Mouse (Mus musculus) Patski (cell line): Measurements from ENCODE around the gene Npr3. TPM values are rescaled to one million over a fixed set of nuclear protein-coding genes. Genes with fewer than 3 reads are reported as not detected.

Experiments used
- ATAC-seq: fragments of 100-300 bp; one replicate; pipeline ENCODE4 v1.8.0; 2021
- CTCF ChIA-PET: fragments of 350-600 bp; sonication (Branson Sonifier 250); formaldehyde crosslinking; loops from one replicate; lab custom pipeline; 2022; ENCODE audit warnings: inconsistent platforms; lab: Charles Lee
- POLR2A ChIA-PET: fragments of 350-600 bp; sonication (Branson Sonifier 250); formaldehyde crosslinking; loops from one replicate; lab custom pipeline; 2022; ENCODE audit warnings: antibody characterized with exemption, inconsistent platforms; lab: Charles Lee
- DNase-seq: peaks from one replicate; pipeline ENCODE4 v3.0.0-alpha.2; 2011; ENCODE audit warnings: low read depth, low spot score
- H3K27me3 ChIP-seq: fragments of 371-371 bp; one replicate; pipeline ENCODE4 v1.5.1; 2021
- CTCF ChIP-seq: fragments of 100-300 bp; IDR thresholded peaks from one replicate; pipeline ENCODE4 v1.5.1; 2021
- in situ Hi-C: fragments of 300-500 bp; cut with MboI; formaldehyde crosslinking; loops from 3 replicates; pipeline ENCODE4 v1.11.1; 2018; ENCODE audit warnings: low pct_unique_long_range_greater_than_20kb, mixed read lengths
- polyA plus RNA-seq: library from polyadenylated mRNA; unstranded; gene quantifications from one replicate; pipeline ENCODE4 v1.2.3, GENCODE M21; 2021

The Npr3 gene
- polyA plus RNA-seq, 1 experiment from 2014 or later = 15.9 TPM

DNA sequence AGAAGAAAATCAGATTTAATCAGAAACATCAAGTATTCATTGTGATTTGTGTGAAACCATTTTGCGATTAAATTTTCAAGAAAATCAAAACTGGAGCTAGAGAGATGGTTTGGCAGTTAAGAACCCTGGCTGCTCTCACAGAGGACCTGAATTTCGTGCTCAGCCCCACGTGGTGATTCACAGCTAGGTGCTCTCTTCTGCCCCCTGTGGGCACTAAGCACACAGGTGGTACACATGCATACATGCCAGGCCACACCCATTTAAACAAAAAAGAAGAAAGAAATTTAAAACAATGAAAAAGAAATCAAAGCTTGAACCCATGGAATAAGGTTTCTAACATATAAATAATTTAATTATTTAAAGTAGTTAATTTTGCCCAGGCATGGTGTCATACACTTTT is 15.7 kb downstream of the Npr3 start:
- ATAC-seq (peak; percentile 49), DNase-seq (no peak)
- ChIA-PET POLR2A (interaction anchor here (0.7 to 1.6 kb wide), 5 partner anchors 12 to 355 kb away, joined by 3 to 5 read pairs (median 4); no protein-coding TSS in a partner anchor), CTCF (interaction anchor here (0.8 to 2.4 kb wide), 7 partner anchors 10 to 138 kb away, joined by 3 to 10 read pairs (median 4); partner anchors contain the start of gene Npr3)
- no peaks in the 10 kb centered on the region for H3K27me3 ChIP-seq
- TF ChIP-seq CTCF = peak; percentile 64
- in situ Hi-C loops = no loop called here

DNA sequence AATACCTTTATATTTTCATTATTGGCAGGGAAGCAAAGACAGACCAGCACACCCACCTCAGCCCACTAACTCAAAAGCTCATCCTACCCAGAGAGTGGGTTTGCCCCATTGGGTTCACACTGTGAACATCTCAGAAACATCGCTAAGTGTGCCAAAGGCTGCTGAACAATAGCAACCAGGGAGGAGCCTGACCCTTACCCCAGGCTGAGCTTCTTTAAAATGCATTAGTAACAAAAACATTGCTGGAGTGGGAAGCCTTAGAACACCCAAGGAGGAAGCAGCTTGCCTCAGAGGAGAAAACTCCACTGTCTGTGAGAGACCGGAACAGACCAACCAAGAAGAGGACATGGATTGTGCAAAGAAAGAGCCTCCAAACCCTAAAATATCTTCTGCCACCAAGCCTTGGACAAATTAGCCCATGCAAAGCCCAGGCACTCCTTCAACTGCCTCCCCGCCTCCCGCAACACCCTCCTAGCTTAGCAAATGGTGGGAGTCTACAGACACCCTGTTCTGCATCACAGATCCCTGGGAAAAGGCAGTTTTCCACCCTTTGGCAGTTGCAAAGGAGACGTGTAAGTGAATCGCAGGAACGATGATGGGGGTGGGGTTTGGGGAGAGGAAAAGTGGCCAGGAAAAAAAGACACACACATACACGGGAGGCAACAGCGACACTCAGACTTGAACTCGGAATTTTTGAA is 24.4 kb downstream of the Npr3 start:
- no peak for ATAC-seq
- ChIA-PET CTCF (interaction anchor here (1.1 to 2.8 kb wide), 2 partner anchors 9 to 10 kb away, joined by 3 to 10 read pairs; no protein-coding TSS in a partner anchor), POLR2A (no interaction called here)
- DNase-seq = no peak
- no peak for TF ChIP-seq CTCF
- in situ Hi-C loops = no loop called here
- H3K27me3 ChIP-seq = no peaks in the 10 kb centered on the region

DNA sequence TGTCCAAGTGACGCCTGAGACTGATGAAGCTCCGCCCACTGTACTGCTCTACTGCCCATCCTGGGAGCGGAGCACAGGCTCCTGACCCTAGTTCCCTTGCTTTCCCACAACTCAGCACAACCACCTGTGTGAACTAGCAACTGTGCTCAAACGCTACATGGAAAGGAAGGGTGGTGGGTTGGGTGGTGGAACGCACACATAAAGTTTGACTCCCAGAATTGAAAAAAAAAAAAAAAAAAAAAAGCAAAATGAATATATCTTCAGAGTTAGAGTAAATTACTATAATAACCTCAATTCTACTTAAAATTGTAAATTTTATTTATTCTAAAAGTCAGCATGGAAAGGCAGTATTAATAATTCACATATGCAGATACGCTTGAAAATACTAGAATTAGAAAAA is 25.3 kb downstream of the Npr3 start:
- in situ Hi-C loops = no loop called here
- no peak for DNase-seq
- H3K27me3 ChIP-seq = no peaks in the 10 kb centered on the region
- no peak for TF ChIP-seq CTCF
- CTCF ChIA-PET = interaction anchor here (1.1 to 2.8 kb wide), 3 partner anchors 9 kb away, joined by 3 to 10 read pairs (median 4); no protein-coding TSS in a partner anchor
- POLR2A ChIA-PET = no interaction called here
- ATAC-seq = no peak

DNA sequence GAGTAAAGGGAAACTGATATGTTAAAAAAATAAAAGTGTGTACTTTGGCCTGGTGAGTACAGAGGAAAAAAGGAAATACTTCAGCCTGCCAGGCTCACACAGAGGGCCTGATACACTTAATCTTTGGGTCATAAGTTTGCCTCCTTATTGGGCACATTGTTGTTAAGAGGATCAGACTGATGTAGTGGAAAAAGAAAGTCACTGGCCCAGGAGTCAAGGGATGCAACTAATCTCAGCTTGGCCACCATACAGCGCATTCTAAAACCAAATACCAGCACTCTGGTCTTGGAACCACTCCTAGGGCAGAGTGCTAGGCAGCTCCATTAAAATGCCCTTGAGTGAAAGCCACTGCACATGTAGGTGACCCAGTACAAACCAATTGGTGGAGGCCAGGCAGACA is 28.8 kb downstream of the Npr3 start:
- no peak for ATAC-seq
- POLR2A ChIA-PET = interaction anchor here (1.1 to 1.3 kb wide), 2 partner anchors 12 to 26 kb away, joined by 3 read pairs; no protein-coding TSS in a partner anchor
- in situ Hi-C loops = no loop called here
- CTCF ChIA-PET = interaction anchor here (1.1 to 2.2 kb wide), 4 partner anchors 10 to 32 kb away, joined by 3 to 6 read pairs (median 4); no protein-coding TSS in a partner anchor
- TF ChIP-seq CTCF = no peak
- H3K27me3 ChIP-seq = no peaks in the 10 kb centered on the region
- no peak for DNase-seq

DNA sequence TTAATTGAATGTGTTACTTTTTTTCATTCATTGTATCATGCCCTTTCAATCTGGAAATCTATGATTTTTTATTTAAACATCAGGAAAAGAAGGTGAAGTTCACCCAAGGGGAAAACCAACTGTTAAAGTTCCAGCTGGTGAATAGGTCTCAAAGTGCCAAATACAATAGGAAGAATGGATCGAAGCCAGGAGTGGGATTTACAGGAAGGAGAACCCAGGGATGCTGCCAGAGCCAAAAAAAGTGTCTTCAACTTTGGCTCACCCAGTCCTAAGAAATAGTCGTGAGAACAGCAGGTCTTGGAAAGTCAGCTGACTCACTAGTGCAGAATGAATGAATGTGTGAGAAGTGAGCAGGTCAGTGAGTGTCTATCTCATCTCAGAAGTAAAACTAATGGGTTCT is 29.8 kb downstream of the Npr3 start:
- POLR2A ChIA-PET = interaction anchor here (1.1 kb wide), 1 partner anchor 27 kb away, joined by 3 read pairs; no protein-coding TSS in a partner anchor
- ATAC-seq (no peak), DNase-seq (peak; percentile 41)
- in situ Hi-C loops = no loop called here
- TF ChIP-seq CTCF = no peak
- no peaks in the 10 kb centered on the region for H3K27me3 ChIP-seq
- CTCF ChIA-PET = interaction anchor here (0.9 to 2.0 kb wide), 4 partner anchors 10 to 31 kb away, joined by 3 to 4 read pairs (median 3); no protein-coding TSS in a partner anchor

DNA sequence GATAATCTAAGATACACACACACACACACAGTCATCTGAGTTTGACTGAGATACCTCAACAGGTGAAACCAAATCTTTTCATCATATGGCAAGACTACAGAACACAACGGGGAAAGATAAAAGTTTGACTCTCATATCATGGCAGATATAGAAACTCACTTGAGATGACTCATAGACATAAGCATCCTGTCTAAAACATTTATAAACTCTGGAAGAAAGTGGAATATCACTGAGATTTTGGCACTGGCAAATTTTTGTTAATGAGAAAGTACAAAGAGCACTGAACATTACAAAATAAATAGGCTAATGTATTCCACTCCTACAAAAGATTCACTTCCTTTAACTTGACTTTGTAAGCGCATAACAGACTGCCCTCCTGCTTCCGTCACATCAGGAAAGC is 40.2 kb downstream of the Npr3 start:
- ChIA-PET POLR2A (no interaction called here), CTCF (no interaction called here)
- ATAC-seq = no peak
- DNase-seq = no peak
- no peaks in the 10 kb centered on the region for H3K27me3 ChIP-seq
- in situ Hi-C loops = no loop called here
- no peak for TF ChIP-seq CTCF

DNA sequence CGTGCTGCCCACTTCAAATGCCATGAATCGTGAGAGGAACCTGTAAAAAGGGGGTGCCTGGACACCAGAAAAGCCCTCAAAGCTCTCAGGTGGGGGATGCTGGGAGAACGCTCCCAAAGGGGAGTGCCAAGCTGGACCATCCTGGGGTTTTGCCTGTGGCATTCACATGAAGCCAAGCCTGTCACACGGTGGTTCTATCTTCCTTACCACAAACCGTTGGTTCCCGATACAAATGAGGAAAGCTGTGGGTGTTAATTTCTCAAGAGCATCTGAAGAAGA is 43.6 kb downstream of the Npr3 start:
- ChIA-PET POLR2A (no interaction called here), CTCF (interaction anchor here (1.7 to 3.3 kb wide), 2 partner anchors 9 to 110 kb away, joined by 5 to 10 read pairs; no protein-coding TSS in a partner anchor)
- in situ Hi-C loops = no loop called here
- no peaks in the 10 kb centered on the region for H3K27me3 ChIP-seq
- DNase-seq (no peak), ATAC-seq (no peak)
- TF ChIP-seq CTCF = no peak

DNA sequence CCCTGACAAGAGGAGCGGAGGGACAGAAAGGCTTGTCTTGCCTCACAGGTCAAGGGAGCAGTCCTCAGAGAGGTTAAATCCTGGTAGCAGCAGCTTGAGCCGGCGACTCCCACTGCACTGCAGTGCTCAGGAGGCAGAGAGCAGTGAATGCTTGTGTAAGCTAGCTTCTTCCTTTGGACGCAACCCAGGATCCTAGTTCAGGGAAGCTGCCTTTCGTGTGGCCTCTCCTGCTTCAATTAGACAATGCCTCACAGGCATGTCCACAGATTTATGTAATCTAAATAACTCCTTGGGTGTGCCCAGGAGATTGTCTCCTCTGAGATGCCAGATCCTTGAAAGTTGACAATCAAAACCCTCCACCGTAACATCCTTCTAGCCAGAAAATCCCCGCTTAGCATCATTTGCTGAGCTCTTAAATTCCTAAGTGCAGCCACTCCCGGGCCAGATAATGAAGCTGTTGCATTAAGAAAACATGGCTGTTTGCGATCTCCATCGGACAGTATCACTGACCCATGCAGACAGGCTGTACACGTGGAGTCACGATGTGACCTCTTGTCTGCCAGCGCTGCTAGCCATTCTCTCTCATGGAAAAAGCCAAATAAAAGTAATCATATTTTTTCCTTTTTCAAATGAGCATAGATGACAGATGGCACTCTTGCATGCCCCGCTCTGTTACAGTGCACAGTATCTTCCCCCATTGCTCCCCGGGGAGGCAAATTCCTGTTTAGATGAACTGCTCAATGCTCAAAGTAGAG is 44.1 kb downstream of the Npr3 start:
- H3K27me3 ChIP-seq = no peaks in the 10 kb centered on the region
- ChIA-PET POLR2A (interaction anchor here (0.6 kb wide), 1 partner anchor 28 kb away, joined by 4 read pairs; no protein-coding TSS in a partner anchor), CTCF (interaction anchor here (1.7 to 3.3 kb wide), 2 partner anchors 10 to 110 kb away, joined by 5 to 10 read pairs; no protein-coding TSS in a partner anchor)
- in situ Hi-C loops = no loop called here
- DNase-seq = peak; percentile 75
- no peak for TF ChIP-seq CTCF
- peak; percentile 77 for ATAC-seq

DNA sequence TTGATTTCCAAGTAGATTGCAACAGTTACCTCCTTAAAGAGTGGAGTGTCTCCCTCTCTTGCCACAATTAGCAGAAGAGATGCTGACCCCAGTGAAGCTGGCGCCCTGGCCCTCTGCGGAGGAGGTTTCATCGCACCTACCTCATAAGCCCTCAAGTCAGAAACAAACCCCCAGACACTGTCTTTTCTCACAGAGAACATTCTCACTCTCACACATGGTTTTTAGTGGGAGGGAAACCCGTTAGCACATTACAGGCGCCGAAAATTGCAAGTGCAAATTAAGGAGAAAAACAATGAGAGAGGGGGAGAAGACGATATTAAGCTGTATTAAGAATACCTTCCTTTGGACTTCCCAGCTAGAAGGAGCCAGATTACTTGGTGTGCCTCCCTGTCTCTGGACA is 44.8 kb downstream of the Npr3 start:
- POLR2A ChIA-PET = interaction anchor here (0.6 kb wide), 1 partner anchor 29 kb away, joined by 4 read pairs; no protein-coding TSS in a partner anchor
- CTCF ChIA-PET = interaction anchor here (1.3 to 3.3 kb wide), 3 partner anchors 11 to 109 kb away, joined by 3 to 10 read pairs (median 5); no protein-coding TSS in a partner anchor
- no peak for ATAC-seq
- TF ChIP-seq CTCF = no peak
- in situ Hi-C loops = no loop called here
- no peaks in the 10 kb centered on the region for H3K27me3 ChIP-seq
- DNase-seq = no peak

DNA sequence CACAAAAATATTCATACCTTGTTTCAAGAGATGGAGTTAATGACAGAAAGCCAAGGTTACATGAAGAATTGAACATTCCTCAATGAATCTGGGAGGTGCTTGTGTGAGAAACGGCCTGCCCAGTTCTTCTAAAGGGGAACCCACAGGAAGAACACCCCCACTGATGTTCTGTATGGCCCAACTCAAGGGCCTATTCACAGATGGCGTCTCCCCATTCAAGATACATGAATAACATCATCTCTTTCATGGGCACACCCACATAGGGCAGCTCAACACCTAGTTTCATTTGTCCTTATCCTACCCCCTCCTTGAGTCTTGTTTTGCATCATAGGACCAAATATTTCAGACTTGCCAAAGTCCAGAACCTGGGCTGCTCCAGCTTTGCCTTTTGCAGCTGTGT is 46.8 kb downstream of the Npr3 start:
- DNase-seq = no peak
- POLR2A ChIA-PET = no interaction called here

More for the DNA sequence above, 46.8 kb downstream of the Npr3 start:
- no peaks in the 10 kb centered on the region for H3K27me3 ChIP-seq
- ATAC-seq = no peak
- TF ChIP-seq CTCF = no peak
- CTCF ChIA-PET = no interaction called here
- in situ Hi-C loops = no loop called here
